Mouse (Mus musculus): Measurements from ENCODE around the gene Sec13.

- TF ChIP-seq GATA1 (IDR thresholded peaks at IDR 0.05; ENCODE audit: borderline replicate concordance, low read length) (no peak), FLI1 (IDR thresholded peaks at IDR 0.05; ENCODE audit: low read length) (no peak)
These were observed 28.3 kb upstream of the Sec13 start for GRCm38 (mm10) chr6:113768804-113769203.

All from megakaryocyte, embryonic 14.5 days (primary cell).